Mouse (Mus musculus) heart, embryonic 12.5 days (tissue): ENCODE results near the gene Vav3. TPM values are rescaled to one million over a fixed set of nuclear protein-coding genes. Genes with fewer than 3 reads are reported as not detected.

Experiments used
- ATAC-seq: fragments of 200-750 bp; cut with Nextera tagmentation; 2 replicates; pipeline ENCODE4 v1.8.0; 2017; ENCODE audit warnings: moderate TSS enrichment, moderate library complexity; ENCODE audit not compliant: insufficient number of reproducible peaks, low FRiP score
- H3K27ac ChIP-seq: fragments of 300-500 bp; sonication (generic); 2 replicates; pipeline ENCODE4 v1.5.1; 2016; ENCODE audit warnings: mild to moderate bottlenecking, moderate library complexity; ENCODE audit not compliant: poor library complexity, severe bottlenecking
- H3K27me3 ChIP-seq: fragments of 300-500 bp; sonication (generic); replicated peaks from 2 replicates; pipeline ENCODE4 v1.6.1; 2016; ENCODE audit warnings: mild to moderate bottlenecking, moderate library complexity
- H3K36me3 ChIP-seq: fragments of 300-500 bp; sonication (generic); 2 replicates; pipeline ENCODE4 v1.6.1; 2016; ENCODE audit warnings: mild to moderate bottlenecking, moderate library complexity
- H3K4me1 ChIP-seq: fragments of 300-500 bp; sonication (generic); replicated peaks from 2 replicates; pipeline ENCODE4 v1.6.1; 2016; ENCODE audit warnings: mild to moderate bottlenecking
- H3K4me2 ChIP-seq: fragments of 300-500 bp; sonication (generic); 2 replicates; pipeline ENCODE4 v1.6.1; 2016; ENCODE audit warnings: mild to moderate bottlenecking, moderate library complexity
- H3K4me3 ChIP-seq: fragments of 300-500 bp; sonication (generic); 2 replicates; pipeline ENCODE4 v1.5.1; 2016; ENCODE audit warnings: mild to moderate bottlenecking
- H3K9ac ChIP-seq: fragments of 300-500 bp; sonication (generic); 2 replicates; pipeline ENCODE4 v1.6.1; 2016; ENCODE audit warnings: mild to moderate bottlenecking, moderate library complexity
- H3K9me3 ChIP-seq: fragments of 300-500 bp; sonication (generic); replicated peaks from 2 replicates; pipeline ENCODE4 v1.6.1; 2016; ENCODE audit warnings: mild to moderate bottlenecking, moderate library complexity
- WGBS: fragments of 180-500 bp; shearing (Covaris S2); methylation state at CpG from one replicate; pipeline ENCODE4 v1.1.7; 2016; 5-methylcytosine and 5-hydroxymethylcytosine counted together
- polyA plus RNA-seq: library from polyadenylated mRNA; unstranded; fragments of >200 nt; fragmentation: Nextera tagmentation; extraction: Ambion mirVana; gene quantifications from 2 replicates; pipeline ENCODE4 v1.2.1, GENCODE M21; 2016

Vav3 gene
- polyA plus RNA-seq, 1 experiment from 2014 or later, result 9.9 TPM

DNA sequence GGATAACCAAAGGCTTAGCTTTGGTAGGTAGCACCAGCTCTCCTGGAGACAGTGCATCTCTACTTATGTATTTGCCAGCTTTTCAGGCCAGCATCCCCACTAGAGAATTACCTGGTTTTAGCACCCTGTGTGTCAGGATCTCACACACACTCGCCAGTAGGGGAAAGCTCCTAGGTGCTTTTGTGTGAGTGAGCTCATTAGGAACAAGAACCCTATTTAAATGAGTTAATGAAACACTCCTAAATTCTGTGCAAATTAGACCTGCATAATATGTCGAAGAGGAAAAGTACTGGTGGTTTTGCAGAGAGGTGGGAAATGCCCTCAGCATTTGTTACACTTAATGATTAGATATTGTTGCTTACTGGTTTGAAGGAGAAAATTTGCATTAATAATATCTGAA lies 350.1 kb downstream of the Vav3 start:
- no peak overlapping the region for H3K4me2 ChIP-seq
- no peaks in the 10 kb centered on the region for H3K27me3 ChIP-seq
- WGBS, result 70% methylated on average over 2 of the region's 2 CpGs
- no peak for ATAC-seq
- H3K9me3 ChIP-seq, result no peaks in the 10 kb centered on the region
- H3K27ac ChIP-seq, result no peak overlapping the region
- no peak overlapping the region for H3K4me3 ChIP-seq
- no peaks in the 10 kb centered on the region for H3K4me1 ChIP-seq
- H3K36me3 ChIP-seq, result no peaks in the 10 kb centered on the region
- H3K9ac ChIP-seq, result no peak overlapping the region

DNA sequence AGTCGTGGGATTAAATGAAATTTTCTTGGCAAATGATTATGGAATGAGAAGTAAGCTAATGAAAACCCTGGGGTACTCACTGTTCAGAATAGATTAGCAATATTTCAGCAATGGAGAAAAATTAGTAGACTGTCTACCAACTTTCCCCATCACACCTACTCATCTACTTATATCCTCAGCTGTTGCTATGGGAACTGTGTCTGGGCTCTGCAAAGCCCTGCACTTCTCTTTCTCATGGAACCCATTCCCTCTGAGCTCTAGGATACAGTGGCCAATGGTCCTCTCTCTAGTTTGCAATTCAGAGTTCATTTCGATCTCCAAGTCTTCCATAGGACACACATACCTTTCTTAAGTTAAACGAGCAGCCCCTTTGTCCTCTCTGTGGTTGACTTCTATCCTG lies 352.2 kb downstream of the Vav3 start:
- H3K9me3 ChIP-seq, result no peaks in the 10 kb centered on the region
- H3K36me3 ChIP-seq, result no peaks in the 10 kb centered on the region
- no peak overlapping the region for H3K4me2 ChIP-seq
- H3K4me1 ChIP-seq, result no peaks in the 10 kb centered on the region
- H3K27me3 ChIP-seq, result no peaks in the 10 kb centered on the region
- H3K27ac ChIP-seq, result no peak overlapping the region
- H3K9ac ChIP-seq, result no peak overlapping the region
- WGBS, result 79% methylated on average over 3 of the region's 3 CpGs
- ATAC-seq, result no peak
- H3K4me3 ChIP-seq, result no peak overlapping the region

DNA sequence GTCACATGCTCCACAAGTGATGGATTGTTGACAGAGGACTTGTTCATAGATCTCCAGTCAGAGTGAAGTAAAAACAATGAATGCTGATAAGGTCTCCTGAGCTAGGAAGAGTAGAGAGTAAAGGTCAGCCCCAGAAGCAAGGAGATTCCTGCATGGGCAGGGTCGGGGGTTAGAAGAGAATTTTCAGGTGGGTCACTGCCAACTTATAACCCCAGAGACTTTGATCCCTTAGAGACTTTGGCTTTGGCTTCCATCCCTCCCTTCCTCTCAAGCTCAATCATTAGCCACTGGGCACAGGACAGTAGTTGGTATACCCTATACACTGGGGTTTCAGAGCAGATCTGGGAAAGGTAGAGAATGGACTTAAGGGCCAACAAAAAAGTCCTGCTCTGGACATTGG lies 360.8 kb downstream of the Vav3 start:
- no peak overlapping the region for H3K4me2 ChIP-seq
- no peak for ATAC-seq
- WGBS, result 19% methylated on average over 1 of the region's 1 CpGs

DNA sequence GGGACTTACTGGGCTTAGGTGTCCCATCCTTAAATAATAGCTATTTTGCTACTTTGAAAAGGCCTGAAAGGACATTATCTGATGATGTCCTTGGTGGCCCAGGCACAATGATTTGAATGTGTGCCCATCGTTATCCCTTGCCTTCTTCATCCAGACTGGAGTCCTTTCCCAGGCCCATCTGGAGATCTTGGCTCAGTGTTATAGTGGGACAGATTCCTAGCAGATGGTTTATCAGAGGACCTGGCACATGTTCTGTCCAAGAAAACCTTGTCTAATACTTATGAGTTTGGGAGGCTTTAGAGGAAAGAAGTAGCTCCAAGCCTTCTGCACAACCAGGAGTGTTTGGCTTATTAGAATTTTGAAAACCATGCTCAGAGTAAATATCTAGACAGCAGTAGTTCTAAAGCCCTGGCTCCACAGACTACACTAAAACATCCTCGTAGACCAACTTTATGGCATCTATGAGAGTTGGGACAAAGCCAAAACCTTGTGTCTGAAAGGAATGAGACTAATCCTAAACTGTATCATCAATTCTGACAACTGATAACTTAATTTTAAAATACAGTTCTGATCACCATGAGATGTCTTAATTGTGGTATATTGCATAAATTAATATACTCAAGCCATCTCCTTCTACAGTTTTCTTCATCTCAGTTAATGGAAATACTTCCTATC lies 367.5 kb downstream of the Vav3 start:
- WGBS, result 79% methylated on average over 2 of the region's 2 CpGs
- Histone ChIP-seq H3K9ac (no peak overlapping the region), H3K27ac (no peak overlapping the region), H3K4me3 (no peak overlapping the region), H3K4me1 (peaks cover 6% of the 10 kb centered on the region), H3K27me3 (no peaks in the 10 kb centered on the region), H3K36me3 (no peaks in the 10 kb centered on the region), H3K4me2 (no peak overlapping the region), H3K9me3 (no peaks in the 10 kb centered on the region)
- no peak for ATAC-seq

More for the DNA sequence above, 360.8 kb downstream of the Vav3 start:
- H3K27ac ChIP-seq, result no peak overlapping the region
- no peaks in the 10 kb centered on the region for H3K9me3 ChIP-seq
- H3K36me3 ChIP-seq, result no peaks in the 10 kb centered on the region
- no peaks in the 10 kb centered on the region for H3K27me3 ChIP-seq
- no peaks in the 10 kb centered on the region for H3K4me1 ChIP-seq
- H3K9ac ChIP-seq, result no peak overlapping the region
- H3K4me3 ChIP-seq, result no peak overlapping the region

DNA sequence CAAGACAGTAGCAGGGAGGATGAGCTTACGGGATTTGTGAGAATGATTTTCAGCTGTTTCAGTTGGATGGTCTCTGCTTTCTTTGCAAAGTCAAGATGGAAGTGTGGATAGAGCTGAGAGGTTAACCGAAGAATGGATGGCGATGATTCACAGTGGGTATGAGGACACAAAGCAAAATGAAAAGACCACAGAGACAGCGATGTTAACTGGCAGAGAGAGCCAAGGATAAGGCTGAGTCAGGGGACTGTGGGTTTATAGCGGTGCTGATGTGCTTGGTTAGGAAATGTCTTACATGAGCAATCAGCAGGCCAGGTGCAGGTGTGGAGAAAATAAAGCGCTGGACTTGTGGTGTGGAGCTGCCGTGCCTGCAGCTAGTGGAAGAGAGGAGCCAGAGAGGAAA lies 371.3 kb downstream of the Vav3 start:
- H3K27me3 ChIP-seq, result no peaks in the 10 kb centered on the region
- 81% methylated on average over 7 of the region's 7 CpGs for WGBS
- no peaks in the 10 kb centered on the region for H3K36me3 ChIP-seq
- no peaks in the 10 kb centered on the region for H3K9me3 ChIP-seq
- no peak overlapping the region for H3K27ac ChIP-seq
- H3K9ac ChIP-seq, result no peak overlapping the region
- peaks cover 6% of the 10 kb centered on the region for H3K4me1 ChIP-seq
- no peak overlapping the region for H3K4me3 ChIP-seq
- ATAC-seq, result no peak
- H3K4me2 ChIP-seq, result no peak overlapping the region

DNA sequence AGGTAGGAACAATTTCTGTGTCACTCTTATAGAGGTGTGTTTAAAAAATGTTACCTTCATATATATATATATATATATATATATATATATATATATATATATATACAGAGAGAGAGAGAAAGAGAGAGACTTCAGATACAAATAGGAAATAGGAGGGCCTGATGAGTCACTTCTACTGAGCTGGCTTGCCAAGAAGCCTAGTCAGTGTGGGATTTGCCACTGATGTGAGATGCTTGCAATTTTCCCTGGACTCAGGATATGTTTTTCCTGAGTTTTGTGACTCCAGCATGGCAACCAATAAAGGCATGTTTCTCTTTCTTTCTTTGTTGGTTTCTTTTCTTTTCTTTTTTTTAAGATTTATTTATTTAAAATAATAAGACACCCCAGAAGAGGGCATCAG lies 374.0 kb downstream of the Vav3 start:
- H3K4me2 ChIP-seq, result no peak overlapping the region
- no peaks in the 10 kb centered on the region for H3K9me3 ChIP-seq
- H3K4me1 ChIP-seq, result peaks cover 6% of the 10 kb centered on the region
- ATAC-seq, result no peak
- no peaks in the 10 kb centered on the region for H3K36me3 ChIP-seq
- no peak overlapping the region for H3K9ac ChIP-seq
- H3K27me3 ChIP-seq, result no peaks in the 10 kb centered on the region
- H3K4me3 ChIP-seq, result no peak overlapping the region
- no peak overlapping the region for H3K27ac ChIP-seq

DNA sequence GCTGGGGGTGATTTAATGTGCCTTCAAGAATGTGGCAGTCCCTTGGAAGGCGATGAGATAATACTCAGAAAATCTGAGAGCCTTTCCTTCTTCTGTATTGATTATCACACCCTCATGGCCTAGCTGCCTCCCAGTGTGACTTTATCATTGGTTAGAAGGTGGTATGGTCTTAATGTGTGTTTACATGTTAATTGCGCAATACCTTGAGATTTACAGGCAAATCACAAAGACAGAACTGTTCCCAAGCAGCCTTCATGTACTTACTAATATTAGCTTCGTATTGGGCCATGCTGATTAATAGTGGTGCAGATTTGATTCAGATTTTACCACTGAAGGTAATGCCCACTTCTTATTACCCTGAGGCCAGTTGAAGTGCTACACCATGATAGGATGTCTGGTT lies 381.3 kb downstream of the Vav3 start:
- Histone ChIP-seq H3K4me2 (no peak overlapping the region), H3K9me3 (no peaks in the 10 kb centered on the region), H3K4me1 (no peaks in the 10 kb centered on the region), H3K27me3 (no peaks in the 10 kb centered on the region), H3K4me3 (no peak overlapping the region), H3K36me3 (no peaks in the 10 kb centered on the region), H3K27ac (no peak overlapping the region), H3K9ac (no peak overlapping the region)
- ATAC-seq, result no peak
- WGBS, result 86% methylated on average over 3 of the region's 3 CpGs

DNA sequence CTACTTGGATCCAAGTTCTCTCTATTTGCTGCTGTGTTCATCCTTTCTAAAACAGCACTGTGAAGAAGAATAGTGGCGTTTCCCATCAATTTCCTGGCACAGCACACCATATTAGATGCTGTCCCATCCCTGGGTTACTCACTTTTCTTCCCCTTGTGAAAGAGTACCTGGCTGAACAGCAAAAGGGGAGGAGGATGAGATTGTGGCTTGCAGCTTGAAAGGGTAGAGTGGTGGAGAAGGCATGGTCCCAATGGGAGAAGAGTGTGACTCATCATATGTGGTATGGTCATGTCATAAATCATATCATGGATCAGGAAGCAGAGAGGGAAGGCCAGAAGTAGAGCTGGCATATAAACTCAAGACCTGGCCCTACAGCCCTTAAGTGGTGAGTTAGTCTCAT lies 386.3 kb downstream of the Vav3 start:
- WGBS, result 60% methylated on average over 1 of the region's 1 CpGs
- Histone ChIP-seq H3K9me3 (no peaks in the 10 kb centered on the region), H3K4me1 (no peaks in the 10 kb centered on the region), H3K27me3 (no peaks in the 10 kb centered on the region; the same call in 1 of the 2 replicates), H3K9ac (no peak overlapping the region), H3K4me2 (no peak overlapping the region), H3K4me3 (no peak overlapping the region), H3K27ac (no peak overlapping the region), H3K36me3 (no peaks in the 10 kb centered on the region)
- ATAC-seq, result no peak

DNA sequence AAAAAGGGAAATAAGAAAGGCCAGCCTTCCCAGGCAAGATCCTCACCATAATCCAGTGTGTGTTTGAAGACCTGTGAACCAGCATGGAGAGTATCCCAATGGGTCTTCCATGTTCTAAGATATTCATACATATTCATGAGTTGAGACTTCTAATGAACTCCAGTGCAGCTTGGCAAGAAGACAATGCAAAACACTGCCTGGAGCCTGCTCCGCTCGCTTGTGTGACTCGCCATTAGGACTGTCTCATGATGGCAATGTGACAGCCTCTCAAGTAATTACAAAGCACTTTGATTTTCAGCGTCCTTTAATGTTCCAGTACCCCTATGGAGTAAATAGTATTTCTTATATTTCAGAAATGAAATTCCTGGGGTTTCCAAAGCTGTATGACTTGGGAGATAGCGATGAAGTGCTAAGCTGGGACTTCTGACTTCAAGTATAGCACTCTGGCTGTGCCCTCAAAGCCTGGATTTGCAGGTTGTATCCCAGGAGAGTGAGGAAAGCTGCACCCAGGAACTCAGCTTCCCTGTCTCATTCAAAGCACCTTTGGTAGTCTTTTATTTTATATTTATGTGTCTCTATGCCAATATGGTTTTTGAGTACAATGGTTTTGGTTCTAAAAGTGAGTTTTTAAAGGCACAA lies 391.3 kb downstream of the Vav3 start:
- 74% methylated on average over 5 of the region's 5 CpGs for WGBS

DNA sequence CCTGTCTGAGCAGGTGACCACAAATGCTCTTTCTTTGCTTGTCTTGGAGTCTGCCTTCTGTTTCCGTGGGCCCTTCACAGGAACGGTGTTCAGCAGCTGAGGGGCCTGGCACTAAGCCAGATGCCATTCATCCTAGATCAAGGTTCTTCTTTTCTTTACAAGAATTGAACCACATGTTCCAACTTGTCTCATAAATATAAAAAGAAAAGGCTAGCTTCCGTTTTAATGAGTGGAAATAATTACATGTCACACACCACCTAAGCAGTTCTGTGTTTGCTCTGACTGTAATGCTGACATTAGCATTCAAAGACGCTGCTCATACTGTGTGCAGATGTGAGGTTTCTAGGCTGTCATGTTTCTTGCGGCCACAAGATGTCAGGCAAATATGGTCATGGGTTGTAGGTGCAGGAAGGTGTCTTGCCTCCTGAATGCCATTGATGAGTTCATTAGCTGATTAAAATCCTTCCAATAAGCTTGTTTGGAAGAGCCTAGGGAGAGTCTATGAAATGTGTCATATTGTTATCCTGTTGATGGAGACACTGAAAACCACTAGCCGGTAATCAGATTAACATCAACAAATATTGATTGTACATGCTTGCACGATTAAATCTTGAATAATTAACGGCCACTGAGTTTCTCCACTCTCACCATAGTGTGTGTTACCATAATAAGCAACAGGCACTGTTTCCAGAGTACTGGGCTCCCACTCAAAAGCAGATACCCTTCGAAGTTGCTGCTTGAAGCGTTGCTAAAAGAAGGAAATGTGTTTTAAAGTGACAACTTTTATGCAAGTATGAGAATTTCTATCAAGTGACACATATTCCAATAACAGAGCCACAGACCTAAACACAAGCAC lies 392.1 kb downstream of the Vav3 start:
- WGBS, result 53% methylated on average over 10 of the region's 10 CpGs
- no peak overlapping the region for H3K4me2 ChIP-seq
- ATAC-seq, result peak; percentile 68; the same call in 1 of the 2 replicates
- H3K27me3 ChIP-seq, result no peaks in the 10 kb centered on the region; the same call in 1 of the 2 replicates
- no peaks in the 10 kb centered on the region for H3K9me3 ChIP-seq
- no peaks in the 10 kb centered on the region for H3K36me3 ChIP-seq
- no peak overlapping the region for H3K9ac ChIP-seq
- H3K27ac ChIP-seq, result no peak overlapping the region
- peaks cover 5% of the 10 kb centered on the region; the same call in 1 of the 2 replicates for H3K4me1 ChIP-seq
- H3K4me3 ChIP-seq, result no peak overlapping the region

More for the DNA sequence above, 391.3 kb downstream of the Vav3 start:
- no peaks in the 10 kb centered on the region for H3K9me3 ChIP-seq
- no peak overlapping the region for H3K4me2 ChIP-seq
- no peak for ATAC-seq
- H3K27me3 ChIP-seq, result no peaks in the 10 kb centered on the region; the same call in 1 of the 2 replicates
- peaks cover 5% of the 10 kb centered on the region; the same call in 1 of the 2 replicates for H3K4me1 ChIP-seq
- no peak overlapping the region for H3K9ac ChIP-seq
- no peak overlapping the region for H3K27ac ChIP-seq
- no peaks in the 10 kb centered on the region for H3K36me3 ChIP-seq
- H3K4me3 ChIP-seq, result no peak overlapping the region
